Mouse (Mus musculus) spleen, postnatal 36 days (tissue): Measurements from ENCODE around the gene Inhba.

Source experiments
- DNase-seq, 2 experiments: peaks; one replicate each; pipeline ENCODE4 v3.0.0; 2022; ENCODE audit warnings: low spot score in 2 of 2, mixed read lengths in 1 of 2

Inhba gene

DNA sequence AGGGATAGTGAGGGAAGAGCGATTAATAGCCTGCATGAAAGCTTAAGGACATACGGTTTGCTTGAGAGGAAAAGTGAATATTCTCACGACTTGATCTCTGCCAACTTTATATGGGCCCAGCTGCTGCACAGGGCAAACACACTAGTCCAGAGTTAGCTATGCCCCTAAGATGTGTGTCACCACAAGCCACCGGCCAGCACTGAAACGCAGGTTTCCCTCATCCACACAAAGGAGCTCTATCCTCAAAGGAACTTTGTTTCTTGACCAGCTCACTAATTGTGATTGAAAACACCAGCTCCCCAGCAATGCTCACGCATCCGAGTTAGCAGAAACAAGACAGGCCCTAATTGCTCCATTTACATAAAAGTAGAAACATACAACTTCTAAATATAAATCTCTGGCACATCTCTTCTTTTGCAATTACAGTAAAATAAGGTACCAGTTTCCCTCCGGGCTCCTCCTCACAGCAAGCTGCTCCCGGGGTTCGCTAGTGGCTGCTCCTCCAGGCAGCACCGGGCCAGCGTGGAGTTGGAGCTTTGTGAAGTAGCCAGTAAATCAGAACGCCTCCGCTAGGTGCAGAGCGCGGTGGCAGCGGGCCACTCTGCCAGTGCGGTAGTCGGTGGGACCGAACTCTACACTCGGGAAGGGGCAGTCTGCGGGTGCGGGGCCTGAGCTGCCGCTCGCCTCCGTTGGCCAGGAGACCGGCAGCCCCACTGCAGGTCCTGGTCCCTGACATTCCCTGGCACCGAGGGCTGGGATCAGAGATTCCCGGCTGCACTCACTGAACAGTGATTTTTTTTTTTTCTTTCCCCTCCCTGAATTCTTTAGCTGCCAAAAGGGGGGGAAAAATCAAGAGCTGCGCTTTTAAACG lies at the start of gene Inhba:
TSS of gene Inhba (plus strand) at position 480 of the 871 bp plus-strand sequence.
- no peak for DNase-seq

DNA sequence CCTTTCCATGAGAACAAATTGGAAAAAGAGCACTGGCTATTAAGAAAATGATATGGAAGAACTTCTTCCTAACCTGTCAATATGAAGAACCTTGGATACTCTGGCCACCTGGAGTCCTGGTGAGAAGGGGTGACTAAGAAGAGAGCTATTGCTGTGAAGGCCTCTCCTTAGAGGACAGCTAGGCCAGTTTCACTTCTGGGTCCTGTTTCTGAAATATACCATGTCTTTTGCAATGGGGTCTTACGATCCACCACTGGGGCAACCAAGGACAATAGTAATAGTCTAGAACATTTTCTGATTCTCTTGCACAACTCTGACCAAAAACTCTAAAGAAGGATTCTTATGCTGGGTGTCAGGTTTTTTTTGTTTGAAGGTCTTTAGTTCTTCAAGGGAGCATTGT lies 35.1 kb upstream of the Inhba start:
- DNase-seq = no peak

DNA sequence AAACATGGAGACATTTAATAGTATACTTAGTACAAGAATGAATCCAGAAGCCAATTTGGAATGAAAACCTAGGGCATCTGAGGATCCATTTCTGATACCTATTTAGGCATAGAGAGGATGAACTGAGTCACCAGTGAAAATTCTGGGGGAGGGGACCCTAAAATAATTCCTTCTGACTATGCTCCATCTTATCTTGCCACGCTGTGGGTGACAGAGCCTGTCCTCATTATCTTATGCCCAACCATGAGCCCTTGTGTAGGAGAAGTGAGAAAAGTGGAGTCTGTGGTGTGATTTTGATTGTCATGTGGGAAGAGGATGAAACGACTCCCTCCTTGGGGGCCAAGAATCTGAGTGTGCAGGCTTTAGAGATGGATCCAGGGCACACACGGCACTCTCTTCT lies 32.1 kb upstream of the Inhba start:
- DNase-seq = no peak

- DNase-seq = no peak
Observed at GRCm38 (mm10) chr13:15982041-15982440, 29.6 kb upstream of the Inhba start.

- DNase-seq = no peak
Observed at GRCm38 (mm10) chr13:15985761-15986160, 25.9 kb upstream of the Inhba start.

DNA sequence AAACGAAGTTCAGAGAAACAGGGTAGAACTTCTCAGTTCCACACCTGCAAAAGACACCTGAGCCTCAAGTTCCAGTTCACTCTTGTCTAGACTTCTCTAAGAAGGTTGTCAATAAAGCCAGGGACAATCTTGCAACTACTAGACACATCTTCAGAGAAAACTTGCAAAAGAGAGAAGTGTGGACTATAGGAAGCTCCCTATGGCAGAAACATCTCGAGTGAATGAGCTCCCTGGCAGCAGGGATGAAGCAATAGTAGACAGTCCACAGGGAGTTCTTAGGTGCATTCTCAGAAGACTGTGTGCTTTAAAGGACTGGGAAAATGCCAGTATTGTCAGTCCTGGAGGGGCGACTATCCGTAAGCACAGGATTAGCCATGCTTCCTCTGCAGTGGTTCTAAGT lies 25.5 kb upstream of the Inhba start:
- no peak for DNase-seq

- DNase-seq = no peak
Observed at GRCm38 (mm10) chr13:15995314-15995713, 16.3 kb upstream of the Inhba start.

GRCm38 (mm10) chr13:16005517-16005916 lies 6.1 kb upstream of the Inhba start:
- no peak for DNase-seq

DNA sequence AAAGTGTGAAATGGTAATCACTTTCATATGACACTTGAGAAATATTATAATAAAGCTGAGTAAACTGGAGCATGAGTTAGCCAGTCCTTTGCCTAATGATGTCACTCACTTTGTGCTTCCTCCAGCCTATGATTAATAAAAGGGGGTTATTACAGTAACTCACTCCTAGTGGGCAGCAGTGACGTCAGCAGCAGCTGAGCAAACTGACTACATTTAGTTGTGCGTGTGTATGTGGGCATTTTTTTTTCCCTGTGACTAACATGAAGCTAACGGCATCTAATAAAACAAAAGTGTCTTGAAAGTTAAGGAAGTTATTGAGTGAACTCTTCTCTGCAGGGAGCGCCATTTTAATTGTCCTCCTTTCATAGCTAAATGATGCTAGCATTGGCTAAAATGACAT lies 3.9 kb upstream of the Inhba start:
- DNase-seq = no peak

DNA sequence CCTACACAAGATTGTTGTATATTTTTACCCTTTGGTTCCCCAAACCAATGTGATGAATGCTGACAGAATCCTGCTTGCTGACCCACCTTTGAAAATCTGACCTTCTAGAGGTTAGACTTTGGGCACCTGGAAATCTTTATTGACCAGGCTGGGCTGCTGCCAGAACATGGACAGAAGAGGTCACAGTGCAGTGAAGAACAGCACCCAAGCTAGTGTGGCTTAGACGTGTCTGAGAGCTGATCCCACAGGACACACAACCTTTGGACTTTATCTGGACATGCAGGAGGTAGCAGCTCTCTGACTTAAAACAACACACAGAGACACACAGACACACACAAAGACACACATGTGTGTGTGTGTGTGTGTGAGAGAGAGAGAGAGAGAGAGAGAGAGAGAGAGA lies 3.3 kb upstream of the Inhba start:
- DNase-seq = no peak

GRCm38 (mm10) chr13:16009766-16010465 lies 1.7 kb upstream of the Inhba start:
- DNase-seq = no peak

DNA sequence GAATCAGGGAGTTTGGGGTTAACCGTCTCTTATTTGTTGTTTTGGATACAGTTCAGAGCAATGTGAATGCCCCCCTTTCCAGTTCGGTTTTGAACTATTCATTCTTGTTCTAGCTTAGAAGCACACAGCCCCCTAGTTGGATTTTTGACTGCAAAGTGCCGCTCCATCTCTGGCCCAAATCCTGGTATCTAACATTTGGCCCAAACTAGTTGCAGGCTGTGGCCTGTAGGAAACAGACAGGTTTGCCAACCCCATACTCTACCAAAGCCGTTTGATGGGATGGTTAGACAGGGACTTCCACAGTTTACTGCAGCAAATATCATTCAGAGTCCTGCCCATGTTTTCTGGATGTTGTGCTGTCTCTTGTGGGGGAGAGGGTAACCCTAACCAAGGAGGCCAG lies 1.1 kb upstream of the Inhba start:
- DNase-seq = no peak

DNA sequence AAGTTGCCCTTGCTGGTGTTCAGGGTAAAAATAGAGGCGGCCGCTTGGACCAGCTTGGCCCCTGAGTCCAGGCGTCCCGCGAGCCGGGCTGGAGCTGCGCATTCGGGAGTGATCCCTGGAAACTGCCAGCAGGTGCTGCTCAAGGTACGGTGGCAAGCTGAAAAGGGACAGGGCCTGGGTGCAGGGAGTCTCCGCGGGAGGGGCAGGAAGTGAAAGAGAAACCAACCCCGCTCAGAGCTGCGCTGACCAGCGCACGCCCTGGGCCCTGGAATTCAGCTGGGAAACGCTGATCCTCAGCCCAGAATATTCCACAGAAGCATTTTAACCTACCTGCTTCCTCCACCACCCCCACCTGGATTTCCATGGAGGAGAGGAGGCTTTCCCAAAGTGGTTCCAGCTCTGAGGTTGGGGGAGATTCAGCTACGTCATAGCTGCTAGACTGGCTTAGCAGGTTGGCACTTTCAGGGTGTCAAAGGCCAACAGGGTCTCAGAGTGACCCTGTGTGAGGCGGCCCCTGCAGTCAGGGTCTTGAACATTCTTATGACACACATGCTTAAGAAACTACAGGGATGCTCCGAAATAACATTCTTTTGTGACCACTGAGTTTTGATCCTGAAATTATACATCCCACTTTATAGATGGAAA lies 714 bp downstream of the Inhba start:
- DNase-seq = peak; percentile 51 to 58

GRCm38 (mm10) chr13:16014166-16014565 lies 2.5 kb downstream of the Inhba start:
- no peak for DNase-seq

- no peak for DNase-seq
Observed at GRCm38 (mm10) chr13:16016506-16016905, 4.9 kb downstream of the Inhba start.

DNA sequence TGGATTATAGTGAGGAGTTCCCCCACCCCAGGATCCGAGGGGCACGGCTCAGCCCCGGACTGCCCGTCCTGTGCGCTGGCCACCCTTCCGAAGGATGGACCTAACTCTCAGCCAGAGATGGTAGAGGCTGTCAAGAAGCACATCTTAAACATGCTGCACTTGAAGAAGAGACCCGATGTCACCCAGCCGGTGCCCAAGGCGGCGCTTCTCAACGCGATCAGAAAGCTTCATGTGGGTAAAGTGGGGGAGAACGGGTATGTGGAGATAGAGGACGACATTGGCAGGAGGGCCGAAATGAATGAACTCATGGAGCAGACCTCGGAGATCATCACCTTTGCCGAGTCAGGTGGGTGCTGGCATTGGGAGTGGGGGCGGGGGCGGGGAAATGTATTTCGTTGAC lies 5.7 kb downstream of the Inhba start:
- DNase-seq = no peak

DNA sequence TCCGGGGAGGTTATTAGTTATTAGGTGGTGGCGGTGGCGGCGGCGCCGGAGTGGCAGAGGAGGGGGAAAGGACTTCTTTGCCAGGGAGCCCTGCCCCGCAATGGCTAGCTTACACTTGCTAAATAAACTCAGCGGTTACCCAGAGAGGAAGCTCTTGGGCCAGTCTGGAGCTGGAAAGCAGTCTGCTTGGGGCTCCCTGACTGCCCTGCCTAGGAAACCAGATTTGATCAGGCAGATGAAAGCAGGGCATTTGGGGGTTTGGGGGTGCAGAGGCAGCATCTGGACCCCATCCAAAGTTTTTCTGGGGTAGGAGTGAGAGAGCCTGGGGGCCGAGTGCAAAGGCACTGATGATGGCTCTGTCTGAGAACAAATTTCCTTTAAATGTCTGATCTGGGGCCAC lies 6.1 kb downstream of the Inhba start:
- no peak for DNase-seq

GRCm38 (mm10) chr13:16018807-16019510 lies 7.3 kb downstream of the Inhba start:
- DNase-seq = no peak

DNA sequence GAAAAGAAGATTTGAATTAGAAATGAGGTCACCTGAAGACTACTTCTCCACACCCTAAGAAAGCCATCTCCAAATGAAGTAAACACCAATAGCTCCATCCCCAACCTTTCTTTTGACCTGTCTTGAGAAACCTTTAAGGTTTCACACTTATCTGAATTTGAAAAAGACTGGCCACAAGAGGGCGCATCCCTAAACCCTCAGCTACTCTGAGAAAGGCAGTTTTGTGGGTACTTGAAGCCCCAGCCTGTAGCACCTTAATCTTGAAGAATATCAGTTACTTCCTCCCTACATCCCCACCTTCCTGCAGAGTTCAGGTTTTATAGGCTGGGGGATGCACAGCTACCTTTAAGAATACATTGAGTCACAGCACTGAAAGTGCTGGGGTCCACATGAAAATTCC lies 9.0 kb downstream of the Inhba start:
- DNase-seq = peak in 1 of 2 experiments; percentile 12

GRCm38 (mm10) chr13:16021181-16021580 lies 9.5 kb downstream of the Inhba start:
- DNase-seq = no peak

DNA sequence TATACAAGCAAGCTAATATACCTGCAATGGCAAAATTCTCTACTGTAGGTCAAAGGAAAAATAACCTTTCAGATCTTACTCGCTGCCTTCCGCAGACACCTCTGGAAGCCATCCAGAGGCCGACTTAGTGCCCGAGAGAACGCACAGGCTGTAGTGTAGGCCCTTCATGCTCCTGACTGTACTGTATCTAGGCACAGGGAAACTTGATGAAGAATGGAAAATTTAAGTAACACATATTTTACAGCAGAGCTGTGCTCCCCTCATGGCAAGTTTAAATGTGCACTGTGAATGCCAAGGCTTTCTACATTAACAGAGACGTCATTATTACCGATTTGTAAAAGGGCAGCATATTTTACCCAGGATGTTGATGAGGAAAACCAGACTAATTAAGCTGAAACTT lies 10.2 kb downstream of the Inhba start:
- no peak for DNase-seq

GRCm38 (mm10) chr13:16022536-16022935 lies 10.9 kb downstream of the Inhba start:
- no peak for DNase-seq
